Mouse (Mus musculus) spleen, postnatal 10 days (tissue): ENCODE measurements around the gene Ppp1r13b.

Source experiments
- DNase-seq, 2 experiments: peaks; one replicate each; pipeline ENCODE4 v3.0.0; 2021 to 2022; ENCODE audit warnings: low spot score in 2 of 2

Ppp1r13b gene

GRCm38 (mm10) chr12:111907970-111908681, at the start of gene Ppp1r13b:
Gene Ppp1r13b (minus strand): TSS chr12:111908110.
- peak; percentile 88 to 96 for DNase-seq

DNA sequence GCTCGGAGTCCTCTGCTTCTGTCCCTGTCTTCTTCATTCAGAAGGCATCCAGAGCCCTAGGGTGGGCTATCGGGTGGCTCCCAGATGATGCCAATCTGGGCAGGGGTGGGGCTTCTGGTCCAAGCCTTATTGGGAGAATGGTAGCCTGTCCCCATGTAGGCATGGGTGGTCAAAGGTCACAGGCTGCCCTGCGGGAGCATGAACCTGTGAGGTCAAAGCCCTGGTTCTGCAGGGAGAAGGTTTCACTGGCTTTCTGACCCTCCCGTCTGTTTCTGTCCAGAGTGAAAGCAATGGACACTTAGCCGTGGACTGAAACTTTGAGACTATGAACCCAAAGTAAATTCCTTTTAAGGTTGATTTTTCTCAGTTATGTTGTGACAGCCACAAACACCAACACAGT, 48.3 kb upstream of the Ppp1r13b start:
- no peak for DNase-seq

- no peak for DNase-seq
Observed at GRCm38 (mm10) chr12:111951701-111952100, 43.8 kb upstream of the Ppp1r13b start.

DNA sequence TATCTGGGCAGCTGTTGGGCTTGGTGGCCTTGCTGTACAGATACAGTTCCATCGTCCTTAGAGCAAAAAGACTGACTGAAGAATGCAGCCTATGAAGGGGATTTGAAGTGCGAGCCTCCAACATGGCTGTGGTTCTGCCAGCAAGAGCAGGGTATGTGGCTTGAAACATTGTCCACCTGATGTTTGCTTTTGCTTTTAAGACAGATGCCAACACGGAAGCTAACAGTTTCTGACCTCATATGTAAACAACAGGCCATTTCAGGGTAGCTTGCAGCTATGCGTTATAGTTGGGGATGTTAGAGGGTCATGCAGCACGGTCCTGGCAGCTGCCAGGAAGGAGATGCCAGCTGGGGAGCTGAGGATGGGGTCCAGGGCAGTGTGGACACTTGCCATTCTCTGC, 42.6 kb upstream of the Ppp1r13b start:
- DNase-seq, result no peak

DNA sequence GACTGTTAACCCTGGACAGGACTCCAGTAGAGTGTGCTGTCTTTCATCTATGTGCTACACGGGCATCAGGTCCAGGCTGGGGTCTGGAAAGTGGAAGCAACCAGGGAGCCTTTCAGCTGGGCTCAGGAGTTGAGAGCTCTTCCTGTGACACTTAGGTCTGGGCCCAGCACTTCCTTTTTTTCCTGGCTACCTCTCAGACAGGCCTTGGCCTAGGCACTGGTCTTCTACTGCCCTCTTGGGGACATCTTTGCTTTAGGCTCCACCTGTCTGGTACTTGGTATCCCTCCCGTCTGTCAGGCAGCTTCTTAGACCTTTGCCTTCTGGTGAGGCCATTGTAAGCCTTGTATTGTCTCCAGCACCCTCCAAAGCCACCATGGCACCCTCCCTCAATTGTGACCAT, 38.8 kb upstream of the Ppp1r13b start:
- DNase-seq, result peak; percentile 36 to 74

- DNase-seq, result peak in 1 of 2 experiments; percentile 6
Observed at GRCm38 (mm10) chr12:111945765-111946655, 38.1 kb upstream of the Ppp1r13b start.

- peak in 1 of 2 experiments; percentile 33 for DNase-seq
Observed at GRCm38 (mm10) chr12:111945115-111945514, 37.2 kb upstream of the Ppp1r13b start.

- DNase-seq, result peak; percentile 23 to 33
Observed at GRCm38 (mm10) chr12:111944065-111944987, 36.4 kb upstream of the Ppp1r13b start.

- DNase-seq, result no peak
Observed at GRCm38 (mm10) chr12:111943421-111944064, 35.6 kb upstream of the Ppp1r13b start.

DNA sequence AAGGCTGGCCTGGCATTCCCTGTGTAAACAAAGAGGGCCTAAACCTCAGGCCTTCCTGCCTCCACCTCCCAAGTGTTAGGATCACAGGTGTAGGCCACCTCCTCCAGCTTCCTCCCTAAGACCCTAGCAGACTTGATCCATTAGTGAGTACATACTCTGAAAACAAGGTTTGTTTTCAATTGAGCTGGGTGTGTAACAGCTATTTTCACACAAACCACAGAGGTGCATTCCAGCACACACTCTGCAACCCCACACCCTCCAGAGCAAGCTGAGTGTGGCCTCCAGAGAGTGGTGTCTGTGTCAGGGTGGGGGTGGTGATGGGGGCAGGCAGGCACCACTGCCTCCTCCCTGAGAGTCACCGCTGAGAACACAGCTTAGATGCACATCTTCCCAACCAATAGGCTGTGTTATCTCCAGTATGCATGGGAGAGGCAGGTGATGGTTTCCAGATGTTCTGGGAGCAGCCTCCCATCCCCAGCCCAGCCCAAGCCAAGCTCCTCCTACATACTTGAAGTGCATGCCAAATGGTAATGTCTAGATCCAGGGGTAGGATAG, 30.8 kb upstream of the Ppp1r13b start:
- DNase-seq, result no peak

DNA sequence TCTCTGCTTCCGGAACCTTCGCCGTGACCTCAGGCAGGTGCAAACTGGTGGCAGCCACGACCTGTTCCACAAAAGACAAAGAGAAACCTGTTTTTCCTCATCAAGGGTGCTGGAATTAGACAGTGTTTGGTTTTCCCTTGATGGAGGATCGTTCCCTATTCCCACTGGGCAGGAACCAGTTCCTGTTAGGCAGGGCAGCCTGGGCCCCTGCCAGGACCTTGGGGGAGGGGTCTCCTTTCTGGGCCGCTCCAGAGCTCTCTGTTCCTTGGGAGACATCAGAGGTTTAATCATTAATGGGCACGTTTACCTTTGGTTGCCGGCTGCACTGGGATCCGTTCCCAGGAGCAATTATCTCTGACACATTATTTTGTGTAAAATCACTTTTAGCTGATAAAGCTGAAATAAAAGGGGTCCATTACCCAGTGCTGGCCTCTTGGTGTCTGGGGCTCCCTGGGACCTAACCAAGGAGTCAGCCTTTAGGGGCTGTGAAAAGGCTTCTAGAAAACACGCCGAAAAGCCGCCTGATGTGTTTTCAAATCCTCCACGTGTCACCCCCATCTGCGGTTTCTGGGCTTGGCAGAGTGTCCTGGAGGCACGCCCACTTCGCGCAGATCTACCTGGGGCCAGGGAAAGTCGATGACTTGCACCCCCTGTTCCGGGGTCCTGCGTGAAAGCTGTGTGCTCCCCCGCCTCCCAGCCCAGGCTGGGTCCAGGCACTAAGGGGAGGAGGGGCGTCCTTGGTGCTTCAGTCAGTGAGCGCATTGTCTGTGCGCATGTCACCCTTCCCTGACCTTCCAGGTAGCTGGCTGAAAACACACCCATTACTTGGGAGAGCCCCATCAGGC, 29.0 kb upstream of the Ppp1r13b start:
- DNase-seq, result no peak

DNA sequence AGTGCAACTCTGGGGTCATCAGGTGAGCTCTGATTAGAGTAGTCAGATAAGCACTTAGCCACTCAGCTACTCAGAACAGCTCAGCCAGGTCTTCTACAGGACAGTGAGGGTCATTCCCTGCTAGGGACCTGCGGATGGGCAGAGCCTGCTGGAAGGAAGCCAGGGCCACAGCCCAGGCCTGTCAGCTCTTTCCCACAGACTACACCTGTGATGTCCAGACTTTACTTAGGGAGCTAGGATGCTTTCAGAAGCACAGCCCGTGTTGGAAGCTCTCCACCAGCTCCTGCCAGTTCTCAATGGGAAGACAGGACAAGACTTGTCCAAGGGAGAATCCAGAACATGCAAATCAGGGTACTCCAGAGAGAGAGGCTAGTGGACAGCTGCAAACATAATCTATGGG, 26.1 kb upstream of the Ppp1r13b start:
- no peak for DNase-seq

DNA sequence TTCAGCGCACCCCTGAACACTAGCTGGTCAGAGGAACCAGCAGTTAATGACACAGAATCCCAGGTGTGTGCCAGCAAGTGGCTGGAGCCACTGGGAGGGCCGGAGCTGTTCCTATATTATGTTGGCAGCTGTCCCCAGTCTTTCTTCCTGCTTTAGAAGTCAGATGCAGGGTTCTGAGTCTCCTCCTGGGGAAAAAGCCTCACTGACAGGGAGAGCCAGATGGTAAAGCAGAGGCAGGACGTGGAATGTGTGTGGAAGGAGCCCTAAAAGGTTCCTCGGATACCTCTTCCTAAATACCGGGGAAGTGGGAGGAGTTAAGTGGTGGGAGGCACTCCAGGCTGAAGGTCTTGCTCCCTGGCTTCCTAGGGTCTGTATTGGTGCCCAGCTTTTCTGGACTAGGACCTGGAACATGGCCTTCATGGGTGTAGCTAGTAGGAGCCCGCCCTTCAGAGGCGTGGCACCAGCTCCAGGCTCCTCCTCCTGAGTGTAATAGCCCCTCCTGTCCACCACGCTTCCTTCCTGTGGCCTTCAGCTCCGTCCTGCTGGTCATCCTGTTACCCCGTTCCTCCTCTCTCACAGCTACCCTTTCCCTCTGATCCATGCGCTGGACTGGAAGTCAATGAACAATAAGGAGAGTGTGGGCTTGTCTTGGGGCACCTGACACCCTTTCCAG, 25.3 kb upstream of the Ppp1r13b start:
- no peak for DNase-seq

DNA sequence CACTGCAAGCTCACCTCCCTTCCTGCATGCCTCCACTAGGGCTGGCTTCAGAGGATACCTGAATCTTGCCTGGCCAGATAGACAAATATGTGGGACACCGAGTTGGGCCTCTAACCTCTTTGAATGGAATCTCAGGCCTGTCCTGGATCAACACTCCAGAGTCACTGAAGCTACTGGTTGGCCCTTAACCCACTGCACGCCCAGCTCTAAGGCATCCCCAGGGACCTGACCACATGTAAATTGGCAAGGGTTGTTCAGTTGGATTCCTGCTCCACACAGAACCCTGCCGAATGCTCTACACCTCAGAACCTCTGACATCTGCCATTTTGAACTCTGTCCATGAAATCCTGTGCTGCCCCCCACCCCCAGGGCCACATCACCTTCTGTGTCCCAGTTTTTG, 24.6 kb upstream of the Ppp1r13b start:
- DNase-seq, result no peak

DNA sequence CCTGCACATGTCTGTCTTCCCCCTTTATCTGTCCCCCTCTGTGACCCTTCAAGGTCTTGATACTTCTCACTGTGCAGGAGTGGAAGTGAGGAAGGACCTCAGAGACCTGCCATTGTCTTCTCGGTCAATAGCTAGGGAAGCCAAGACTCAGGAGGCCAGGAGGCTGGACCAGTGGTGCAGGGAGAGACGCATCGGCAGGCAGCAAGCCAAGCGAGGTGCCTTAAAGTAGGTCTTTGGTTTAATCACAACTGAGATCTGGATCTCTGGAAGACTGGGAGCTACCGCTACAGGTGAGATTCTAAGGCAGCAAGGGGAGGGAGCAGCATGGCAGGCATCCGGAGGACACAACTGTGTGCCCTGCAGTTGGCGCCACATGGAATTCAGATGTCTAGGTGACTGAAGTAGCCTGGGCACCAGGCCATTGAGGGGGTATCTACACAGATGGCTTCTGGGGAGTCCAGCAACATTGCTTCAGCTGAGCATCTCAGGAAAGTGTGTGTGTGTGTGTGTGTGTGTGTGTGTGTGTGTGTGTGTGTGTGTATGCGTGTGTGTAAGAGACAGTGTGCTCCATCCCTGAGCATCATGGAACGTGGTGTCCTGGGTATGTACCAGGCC, 23.6 kb upstream of the Ppp1r13b start:
- no peak for DNase-seq

GRCm38 (mm10) chr12:111928411-111928966, 20.6 kb upstream of the Ppp1r13b start:
- no peak for DNase-seq

GRCm38 (mm10) chr12:111927338-111927737, 19.4 kb upstream of the Ppp1r13b start:
- DNase-seq, result no peak

GRCm38 (mm10) chr12:111923117-111923516, 15.2 kb upstream of the Ppp1r13b start:
- peak; percentile 47 to 77 for DNase-seq

DNA sequence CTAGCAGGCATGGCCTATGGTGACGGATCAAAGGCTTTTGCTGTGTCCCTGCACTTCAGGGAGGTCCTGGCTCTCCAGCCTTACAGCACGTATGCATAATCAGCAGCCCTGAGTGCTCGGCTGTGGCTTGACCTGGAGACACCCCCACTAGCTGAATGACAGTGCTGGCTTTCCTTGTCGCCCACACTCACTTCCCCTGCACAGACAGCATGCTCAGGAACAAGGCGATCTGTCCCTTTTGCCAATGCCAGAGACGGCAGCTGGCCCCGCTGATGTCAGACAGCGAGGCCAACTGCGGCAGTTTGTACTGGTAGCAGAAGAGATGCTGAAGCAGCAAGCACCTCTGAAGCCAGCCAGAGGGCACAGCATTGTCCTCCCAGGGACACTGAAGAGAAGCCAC, 12.1 kb upstream of the Ppp1r13b start:
- no peak for DNase-seq
